Mouse (Mus musculus) heart, postnatal 0 days (tissue): ENCODE measurements at regions not wholly inside any gene's neighbourhood (a gene's known extent, or its start where the extent isn't known, plus 50 kb on each side); places are given as distances from the start of the nearest gene placed in this dataset.

Source experiments
- CTCF ChIP-seq: IDR thresholded peaks from 2 replicates; pipeline ENCODE4 v1.5.1; 2016; ENCODE audit warnings: antibody characterized with exemption, control low read depth, low read depth
- EP300 ChIP-seq: IDR thresholded peaks from 2 replicates; pipeline ENCODE4 v1.6.1; 2016; ENCODE audit warnings: antibody characterized with exemption, low read depth

DNA sequence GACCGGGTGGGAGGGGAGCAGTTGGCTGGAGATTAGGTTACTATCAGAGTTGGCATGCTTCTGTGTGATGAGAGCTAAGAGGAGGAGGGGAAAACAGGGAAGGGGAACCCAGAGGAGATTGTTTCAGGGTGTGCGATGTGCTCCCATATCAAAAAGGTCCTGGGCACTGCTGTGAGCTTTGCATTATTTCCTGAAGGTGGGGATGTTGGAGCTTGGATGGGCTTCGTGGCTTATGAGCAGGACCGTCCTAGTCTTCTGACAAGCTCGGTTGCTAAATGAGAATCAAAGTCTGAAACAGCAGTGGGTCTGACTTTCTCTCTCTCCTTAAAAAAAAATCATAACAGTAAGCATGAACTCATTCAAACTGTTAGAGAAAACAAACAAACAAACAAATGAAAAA lies 125.4 kb upstream of the Ralgapa2 start:
- TF ChIP-seq EP300 (no peak), CTCF (no peak)
